Mouse (Mus musculus): ENCODE measurements at regions not wholly inside any gene's neighbourhood (a gene's known extent, or its start where the extent isn't known, plus 50 kb on each side); places are given as distances from the start of the nearest gene placed in this dataset.

DNA sequence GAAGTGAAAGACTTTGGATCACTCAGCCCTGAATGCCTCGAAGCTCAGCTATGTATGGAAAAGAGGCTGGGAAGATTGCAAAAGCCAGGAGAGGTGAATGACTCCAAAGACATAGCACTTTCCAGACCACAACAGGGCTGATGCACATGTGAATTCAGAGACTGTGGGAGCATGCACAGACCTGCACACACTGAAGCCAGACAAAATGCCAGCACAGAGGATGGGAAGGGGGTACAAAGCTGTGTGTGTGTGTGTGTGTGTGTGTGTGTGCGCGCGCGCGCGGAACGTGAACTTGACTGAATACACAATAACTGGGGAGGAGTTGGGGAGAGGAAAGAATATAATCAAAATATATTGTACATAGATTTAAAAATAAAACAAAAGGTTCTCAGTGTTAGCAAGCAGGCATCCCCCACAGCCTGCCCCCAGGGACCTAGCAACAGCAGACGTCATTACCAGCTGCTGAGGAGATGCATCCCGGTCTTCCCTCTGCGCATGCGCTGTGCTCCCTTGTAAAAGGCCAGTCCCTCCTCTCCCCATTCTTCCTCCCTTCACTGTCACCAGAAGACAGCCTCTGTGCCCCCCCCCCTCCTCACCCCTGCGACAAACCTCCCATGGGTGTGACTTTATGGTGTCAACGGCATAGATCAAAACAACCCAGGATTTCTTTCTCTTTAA, 89.5 kb upstream of the Mrps22 start:
- DNase-seq (ENCODE audit: low spot score in 2 of 2) = peak; percentile 24 to 26

DNA sequence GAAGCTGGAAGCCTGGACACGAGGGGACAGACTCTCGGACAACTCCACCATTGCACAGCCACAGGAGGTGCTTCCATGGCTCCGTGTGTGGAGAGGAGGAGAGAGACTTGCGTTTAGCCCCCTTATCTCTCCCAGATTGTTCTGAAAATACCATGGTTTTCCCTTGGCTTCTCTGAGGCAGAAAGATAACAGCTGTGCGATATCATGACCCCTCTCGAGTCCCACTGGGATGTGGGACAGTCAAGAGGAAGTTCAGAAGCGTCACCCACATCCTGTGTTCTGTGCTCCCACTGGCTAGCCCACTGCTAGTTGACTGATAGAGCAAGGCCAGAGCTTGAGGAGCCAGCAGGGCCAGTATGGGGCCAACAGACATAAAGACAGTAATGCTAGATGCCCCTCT, 84.1 kb upstream of the Mrps22 start:
- no peak for DNase-seq (ENCODE audit: low spot score in 2 of 2)

DNA sequence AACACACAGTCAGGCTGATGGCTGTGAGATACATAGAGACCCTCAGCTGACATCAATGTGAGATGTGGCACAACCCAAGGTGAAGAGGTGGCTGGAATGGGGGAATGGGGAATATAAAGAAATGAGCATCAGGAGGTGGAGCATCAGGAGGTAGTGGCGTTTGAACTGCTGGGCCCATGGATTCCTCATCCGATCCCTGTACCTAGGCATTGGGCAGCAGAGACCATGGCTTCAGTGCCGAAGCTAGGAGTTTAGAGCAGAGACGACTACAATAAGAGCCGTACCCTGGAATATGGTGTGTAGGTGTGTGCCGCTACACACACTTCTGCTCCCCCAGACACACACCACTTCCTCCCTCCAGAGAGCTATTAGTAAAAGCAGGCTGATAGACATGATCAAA, 82.9 kb upstream of the Mrps22 start:
- no peak for DNase-seq (ENCODE audit: low spot score in 2 of 2)

DNA sequence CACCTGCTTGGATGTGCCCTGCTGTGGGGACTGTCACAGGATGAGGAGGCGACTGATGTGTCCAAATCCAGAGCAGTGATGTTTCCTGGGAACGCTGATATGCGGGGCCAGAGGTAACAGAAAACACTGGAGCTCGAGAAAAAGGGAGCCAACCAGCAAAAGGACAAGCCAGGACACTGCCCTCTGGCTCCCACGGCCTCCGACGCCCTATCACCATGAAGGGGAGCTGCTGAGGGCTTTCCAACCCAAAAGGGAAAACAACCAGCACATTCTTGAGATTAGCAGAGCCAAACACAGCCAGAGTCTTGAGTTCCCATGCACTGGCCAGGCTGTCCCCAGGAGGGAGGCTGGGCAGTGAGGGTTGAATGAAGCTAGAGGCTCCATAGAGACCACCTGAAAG, 74.2 kb upstream of the Mrps22 start:
- no peak for DNase-seq (ENCODE audit: low spot score in 2 of 2)

DNA sequence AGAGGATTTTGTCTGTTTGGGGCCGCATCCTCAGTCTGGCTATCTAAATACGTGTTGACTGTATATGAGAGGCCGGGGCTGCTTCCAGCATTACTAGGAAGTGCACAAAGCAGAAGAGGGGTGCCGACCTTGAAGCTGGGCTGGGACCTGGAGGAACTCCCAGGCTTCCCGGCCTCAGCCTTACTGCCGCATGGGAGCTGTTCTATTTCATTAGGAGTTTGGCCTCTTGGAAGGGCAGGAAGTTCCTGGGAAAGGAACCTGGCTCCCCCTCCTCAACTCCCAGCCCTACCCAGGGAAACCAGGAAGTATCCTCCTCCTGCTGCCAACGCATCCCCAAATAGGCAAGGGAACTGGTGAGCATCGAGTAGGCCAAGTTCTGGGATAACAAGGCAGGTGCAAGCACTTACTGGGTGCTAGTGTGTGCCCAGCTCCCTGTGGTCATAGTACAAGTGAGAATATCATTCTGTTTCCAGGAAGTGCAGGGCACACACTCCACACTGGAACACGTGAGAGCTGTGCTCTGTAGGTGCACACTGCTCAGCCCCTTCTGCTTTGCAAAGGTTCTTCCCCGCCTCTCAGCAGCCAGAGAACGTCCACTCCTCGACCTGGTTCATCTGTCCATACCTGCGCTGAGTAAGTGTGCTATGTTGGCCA, 72.1 kb upstream of the Mrps22 start:
- no peak for DNase-seq (ENCODE audit: low spot score in 2 of 2)

DNA sequence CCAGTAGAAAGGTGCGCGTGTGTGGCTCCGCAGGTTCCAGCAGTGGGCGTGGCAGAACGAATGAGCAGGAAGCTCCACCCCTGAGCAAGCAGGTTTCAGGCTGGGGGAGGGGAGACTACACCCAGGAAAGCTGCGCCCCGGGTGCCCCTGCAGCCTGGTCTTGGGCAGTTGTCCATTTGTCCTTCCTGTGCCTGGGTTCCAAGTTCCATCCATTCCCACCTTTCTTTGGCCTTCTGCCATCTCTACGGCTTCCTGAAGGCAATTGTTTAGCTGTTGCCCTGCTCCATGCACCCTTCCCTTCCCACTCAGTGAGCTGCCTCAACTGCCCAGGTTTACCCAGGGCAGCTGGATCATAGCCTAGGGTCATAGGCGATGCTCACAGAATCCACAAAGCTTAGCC, 70.9 kb upstream of the Mrps22 start:
- DNase-seq (ENCODE audit: low spot score in 2 of 2) = no peak

DNA sequence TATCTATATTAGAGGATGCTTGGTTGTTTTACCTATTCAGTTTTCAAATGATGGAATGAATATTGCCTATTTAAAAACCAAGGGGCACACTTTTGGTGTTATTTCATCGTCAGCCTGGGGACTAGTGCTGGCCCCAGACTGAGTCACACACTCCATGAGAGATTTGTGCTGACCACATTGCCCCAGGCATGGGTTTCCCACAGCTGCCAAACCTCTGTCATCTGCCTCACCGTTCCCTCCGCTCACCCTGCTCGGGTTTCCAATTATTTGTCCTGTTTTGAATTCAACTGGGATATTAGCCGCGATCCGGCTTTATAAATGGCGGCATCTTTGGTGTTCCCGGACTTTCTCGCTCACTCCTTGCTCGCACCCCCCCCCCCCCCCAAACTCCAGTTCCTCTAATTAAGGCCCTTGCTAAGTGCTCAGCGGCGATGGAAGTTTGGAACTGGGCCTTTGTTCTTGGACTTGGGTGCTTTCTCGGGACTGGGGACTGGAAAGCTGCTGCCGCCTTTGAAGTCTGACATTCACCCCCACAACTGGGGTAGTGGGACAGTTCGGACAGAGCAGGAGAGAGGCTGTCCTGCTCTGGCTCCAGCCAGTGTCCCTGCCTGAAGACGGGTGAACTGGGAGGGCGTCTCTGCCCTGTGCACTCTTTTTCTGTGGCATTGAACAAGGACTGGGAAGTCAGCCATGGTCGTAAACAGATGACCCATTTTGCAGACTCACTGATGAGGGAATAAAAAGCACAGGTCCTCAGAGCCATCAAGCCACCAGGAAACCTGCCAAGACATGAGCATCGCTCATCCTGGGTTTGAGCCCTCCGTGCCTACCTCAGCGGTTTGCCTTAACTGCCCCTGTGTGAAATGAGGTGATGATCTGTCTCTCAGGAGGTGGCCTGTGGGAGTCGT, 67.2 kb upstream of the Mrps22 start:
- DNase-seq (ENCODE audit: low spot score in 2 of 2) = no peak

DNA sequence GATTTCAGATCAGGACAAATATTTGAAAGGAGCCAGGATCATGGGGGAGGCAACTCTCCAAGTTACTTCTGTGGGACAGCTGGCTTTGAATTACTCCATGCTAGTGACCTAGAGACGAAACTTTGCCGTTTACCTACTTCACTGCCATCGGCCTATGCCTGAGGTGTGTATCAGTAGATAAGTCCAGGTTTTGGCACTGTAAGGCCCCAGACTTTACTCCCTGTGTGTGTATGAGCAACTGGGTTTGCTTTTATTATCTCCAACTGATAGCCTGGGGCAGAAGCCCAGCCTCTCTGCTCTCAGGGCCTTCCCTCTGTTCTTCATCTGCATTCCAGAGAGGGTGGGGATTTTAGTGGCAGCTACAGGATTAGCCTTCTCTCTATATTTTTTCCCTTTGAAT, 65.6 kb upstream of the Mrps22 start:
- DNase-seq (ENCODE audit: low spot score in 2 of 2) = no peak

DNA sequence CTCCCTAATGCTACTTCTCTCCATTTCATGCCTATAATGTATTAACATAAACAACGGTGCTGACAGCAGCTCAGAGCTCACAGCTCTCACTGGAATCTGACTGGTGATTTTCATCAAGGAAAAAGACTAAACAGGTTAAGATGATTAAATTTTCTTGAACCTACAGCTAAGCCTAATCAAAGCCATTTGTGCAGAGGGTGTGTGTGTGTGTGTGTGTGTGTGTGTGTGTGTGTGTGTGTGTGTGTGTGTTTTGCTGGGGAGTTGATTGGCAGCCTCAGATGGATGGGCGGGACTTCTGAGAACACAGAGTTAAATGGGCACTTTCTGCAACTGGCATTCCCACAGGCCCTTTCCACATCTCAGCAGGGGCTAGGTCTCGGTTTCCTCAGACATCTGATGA, 61.6 kb upstream of the Mrps22 start:
- no peak for DNase-seq (ENCODE audit: low spot score in 2 of 2)

DNA sequence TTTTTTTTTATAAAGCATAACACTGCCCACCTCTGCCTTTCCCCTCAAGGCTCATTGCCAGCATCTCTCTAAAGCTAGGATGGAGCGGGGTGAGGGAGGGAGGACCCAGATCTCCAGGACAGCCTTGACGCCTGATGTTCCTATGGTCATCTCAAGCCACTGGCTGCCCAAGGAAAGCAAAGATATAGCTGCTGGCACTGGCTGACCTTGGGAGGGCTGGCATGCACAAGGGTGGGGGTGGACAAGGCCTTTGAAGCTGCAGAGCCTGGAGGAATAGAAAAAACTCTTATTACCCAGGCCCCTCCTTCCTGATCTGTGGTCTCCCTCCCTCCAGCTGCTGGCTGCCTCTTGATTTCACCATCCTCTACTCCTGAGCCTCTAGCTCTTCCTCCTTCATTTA, 50.2 kb upstream of the Mrps22 start:
- no peak for DNase-seq (ENCODE audit: low spot score in 2 of 2)

All from frontal cortex, postnatal 14 days (tissue).